Mouse (Mus musculus): Measurements from ENCODE around the gene Rpl26.

GRCm38 (mm10) chr11:68954408-68954807 is 53.0 kb downstream of the Rpl26 start:
- no peak for TF ChIP-seq POLR2A (IDR thresholded peaks at IDR 0.05; ENCODE audit: borderline replicate concordance, insufficient read depth, low read length)
- TF ChIP-seq CTCF (IDR thresholded peaks at IDR 0.05; ENCODE audit: borderline replicate concordance, insufficient read depth, low read depth, low read length) = no peak
